Mouse (Mus musculus): Measurements from ENCODE around the gene Kbtbd4.

Gene Kbtbd4

GRCm38 (mm10) chr2:90960012-90960411 lies 55.5 kb downstream of the Kbtbd4 start:
- no peak for DNase-seq
